Mouse (Mus musculus) left cerebral cortex, adult 11 months (tissue): Measurements from ENCODE around the gene Tnip2.

ENCODE experiments used
- DNase-seq: peaks from one replicate; pipeline ENCODE4 v3.0.0; 2022; ENCODE audit warnings: low spot score

Tnip2 gene

GRCm38 (mm10) chr5:34513466-34514217 lies at the start of gene Tnip2:
Tnip2 (minus strand) TSS chr5:34513991.
- DNase-seq: peak; percentile 92

- no peak for DNase-seq
These were observed 38.0 kb upstream of the Tnip2 start for GRCm38 (mm10) chr5:34551821-34552220.

GRCm38 (mm10) chr5:34550251-34550650 lies 36.5 kb upstream of the Tnip2 start:
- DNase-seq: no peak

GRCm38 (mm10) chr5:34549483-34550221 lies 35.9 kb upstream of the Tnip2 start:
- no peak for DNase-seq

GRCm38 (mm10) chr5:34549135-34549482 lies 35.3 kb upstream of the Tnip2 start:
- DNase-seq: no peak

GRCm38 (mm10) chr5:34547410-34547809 lies 33.6 kb upstream of the Tnip2 start:
- DNase-seq: no peak

GRCm38 (mm10) chr5:34543114-34543513 lies 29.3 kb upstream of the Tnip2 start:
- DNase-seq: no peak

GRCm38 (mm10) chr5:34542166-34542565 lies 28.4 kb upstream of the Tnip2 start:
- no peak for DNase-seq

GRCm38 (mm10) chr5:34539121-34539520 lies 25.3 kb upstream of the Tnip2 start:
- no peak for DNase-seq

- DNase-seq: no peak
These were observed 24.7 kb upstream of the Tnip2 start for GRCm38 (mm10) chr5:34538527-34538926.

GRCm38 (mm10) chr5:34538079-34538478 lies 24.3 kb upstream of the Tnip2 start:
- no peak for DNase-seq

- DNase-seq: no peak
These were observed 22.0 kb upstream of the Tnip2 start for GRCm38 (mm10) chr5:34535831-34536230.

- no peak for DNase-seq
These were observed 21.2 kb upstream of the Tnip2 start for GRCm38 (mm10) chr5:34534776-34535581.

GRCm38 (mm10) chr5:34533820-34534219 lies 20.0 kb upstream of the Tnip2 start:
- peak; percentile 54 for DNase-seq

- no peak for DNase-seq
These were observed 19.3 kb upstream of the Tnip2 start for GRCm38 (mm10) chr5:34533066-34533465.

- DNase-seq: no peak
These were observed 16.9 kb upstream of the Tnip2 start for GRCm38 (mm10) chr5:34530687-34531086.

- DNase-seq: no peak
These were observed 16.3 kb upstream of the Tnip2 start for GRCm38 (mm10) chr5:34530116-34530515.

- no peak for DNase-seq
These were observed 14.9 kb upstream of the Tnip2 start for GRCm38 (mm10) chr5:34528724-34529123.

- no peak for DNase-seq
These were observed 13.6 kb upstream of the Tnip2 start for GRCm38 (mm10) chr5:34527352-34527751.

GRCm38 (mm10) chr5:34526477-34526775 lies 12.6 kb upstream of the Tnip2 start:
- no peak for DNase-seq

- peak; percentile 79 for DNase-seq
These were observed 12.1 kb upstream of the Tnip2 start, which contains the start of gene Sh3bp2 for GRCm38 (mm10) chr5:34525663-34526476. Sh3bp2 (plus strand) TSS chr5:34525838.

- no peak for DNase-seq
These were observed 10.7 kb upstream of the Tnip2 start for GRCm38 (mm10) chr5:34524511-34524910.
